Mouse (Mus musculus) heart, adult 2 months (tissue): Measurements from ENCODE around the gene Prkcd. TPM values are rescaled to one million over a fixed set of nuclear protein-coding genes. Genes with fewer than 3 reads are reported as not detected.

Experiments used
- DNase-seq, 2 experiments: peaks; one replicate each; pipeline ENCODE4 v3.0.0; 2021
- H3K27ac ChIP-seq: fragments of 200-600 bp; 2 replicates; pipeline ENCODE4 v1.8.1; 2022
- H3K27me3 ChIP-seq: fragments of 200-500 bp; 2 replicates; pipeline ENCODE4 v1.6.1; 2012; ENCODE audit warnings: mild to moderate bottlenecking, low read length, inconsistent platforms, mixed read lengths; ENCODE audit not compliant: control insufficient read depth, insufficient read depth
- H3K36me3 ChIP-seq: fragments of 200-500 bp; 2 replicates; pipeline ENCODE4 v1.6.1; 2012; ENCODE audit warnings: low read length, inconsistent platforms; ENCODE audit not compliant: control insufficient read depth, insufficient read depth
- H3K4me1 ChIP-seq: fragments of 200-500 bp; 2 replicates; pipeline ENCODE4 v1.6.1; 2011; ENCODE audit warnings: low read length; ENCODE audit not compliant: control insufficient read depth, insufficient read depth
- H3K4me3 ChIP-seq: fragments of 200-600 bp; 2 replicates; pipeline ENCODE4 v1.8.1; 2022
- H3K79me2 ChIP-seq: fragments of 200-500 bp; replicated peaks from 2 replicates; pipeline ENCODE4 v1.6.1; 2012; ENCODE audit warnings: mild to moderate bottlenecking, inconsistent platforms, low read length, moderate library complexity, mixed read lengths; ENCODE audit not compliant: control insufficient read depth, insufficient read depth
- H3K9ac ChIP-seq: fragments of 200-500 bp; 2 replicates; pipeline ENCODE4 v1.6.1; 2012; ENCODE audit warnings: low read depth, mild to moderate bottlenecking, control low read depth, inconsistent platforms, low read length, mixed read lengths
- CTCF ChIP-seq: fragments of 200-600 bp; IDR thresholded peaks from 2 replicates; pipeline ENCODE4 v1.8.1; 2022; ENCODE audit warnings: antibody characterized with exemption, mild to moderate bottlenecking, moderate library complexity
- EP300 ChIP-seq: fragments of 200-500 bp; IDR thresholded peaks from 2 replicates; pipeline ENCODE4 v1.6.1; 2011; ENCODE audit warnings: low read depth, low read length, control low read depth; ENCODE audit not compliant: insufficient read depth
- POLR2A ChIP-seq: fragments of 200-500 bp; IDR thresholded peaks from 2 replicates; pipeline ENCODE4 v1.6.1; 2011; ENCODE audit warnings: mild to moderate bottlenecking, low read depth, low read length, control low read depth; ENCODE audit not compliant: insufficient read depth
- WGBS: fragments of 180-500 bp; shearing (Covaris S2); methylation state at CpG from one replicate; pipeline ENCODE4 v1.1.7; 2018; 5-methylcytosine and 5-hydroxymethylcytosine counted together
- intact Hi-C: fragments of 180-260 bp; cut with DNase I; formaldehyde crosslinking; loops from one replicate; pipeline ENCODE4 v1.15.1; 2025
- polyA plus RNA-seq: library from polyadenylated mRNA; depleted of rRNA; stranded (reverse); fragments of >200 nt; gene quantifications from 2 replicates; pipeline ENCODE4 v1.2.3, GENCODE M21; 2012
- total RNA-seq, 2 experiments: library from RNA; stranded (reverse); gene quantifications; 2 replicates each; pipeline ENCODE4 v1.2.3; 2021

The Prkcd gene
- total and polyA plus RNA-seq, 3 experiments: 10.4 to 31.7 (median 12.6) TPM

DNA sequence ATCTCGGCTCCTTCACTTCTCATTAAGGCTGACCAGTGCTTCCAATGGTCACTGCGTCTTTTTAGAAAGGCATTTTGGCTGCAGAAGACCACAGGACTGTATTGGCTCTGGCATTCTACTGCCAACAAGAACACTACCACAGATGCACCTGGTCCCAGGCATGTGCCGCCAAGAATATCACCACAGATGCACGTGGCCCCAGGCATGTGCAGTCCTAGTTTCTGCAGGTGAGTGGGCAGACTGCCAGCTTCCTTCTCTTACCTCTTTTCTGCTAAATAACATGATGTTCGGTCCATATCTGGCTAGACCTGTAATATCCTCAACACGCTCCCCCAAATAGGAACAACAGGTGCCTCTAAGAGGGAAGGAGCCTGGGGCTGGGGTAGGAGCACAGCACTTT, 17.8 kb downstream of the Prkcd start:
- intact Hi-C loops: no loop called here
- WGBS: 87% methylated on average over 6 of the region's 6 CpGs
- no peak overlapping the region for H3K4me3 ChIP-seq
- TF ChIP-seq EP300 (no peak), POLR2A (no peak), CTCF (no peak)
- H3K36me3 ChIP-seq: no peaks in the 10 kb centered on the region
- no peaks in the 10 kb centered on the region for H3K79me2 ChIP-seq
- peaks cover 5% of the 10 kb centered on the region for H3K4me1 ChIP-seq
- no peak for DNase-seq
- H3K9ac ChIP-seq: no peak overlapping the region
- no peak overlapping the region for H3K27ac ChIP-seq
- H3K27me3 ChIP-seq: no peaks in the 10 kb centered on the region

DNA sequence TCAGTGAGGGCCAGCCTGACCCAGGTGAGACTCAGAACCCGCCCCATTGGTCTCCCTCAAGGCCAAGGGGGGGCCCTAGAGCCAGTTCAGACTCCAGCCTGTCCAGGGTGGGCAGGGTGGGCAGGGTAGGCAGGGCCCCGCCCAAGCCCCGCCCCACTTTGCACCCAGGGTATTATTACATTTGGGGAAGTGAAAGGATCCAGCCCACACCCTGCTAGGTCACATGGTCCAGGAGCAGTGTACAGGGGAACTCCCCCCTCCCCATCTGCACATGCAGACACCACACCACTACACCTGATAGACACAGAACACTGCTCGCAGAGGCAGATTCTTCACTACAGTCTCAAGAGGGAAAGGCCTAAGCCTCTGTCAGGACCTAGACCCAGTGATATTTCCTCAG, 18.3 kb downstream of the Prkcd start:
- Histone ChIP-seq H3K27ac (no peak overlapping the region), H3K9ac (no peak overlapping the region), H3K79me2 (no peaks in the 10 kb centered on the region), H3K4me1 (peaks cover 5% of the 10 kb centered on the region; the same call in 1 of the 2 replicates), H3K36me3 (no peaks in the 10 kb centered on the region), H3K4me3 (no peak overlapping the region), H3K27me3 (no peaks in the 10 kb centered on the region)
- intact Hi-C loops: no loop called here
- WGBS: 73% methylated on average over 4 of the region's 4 CpGs
- TF ChIP-seq EP300: no peak
- DNase-seq: peak in 1 of 2 experiments; percentile 56

- no peak overlapping the region for H3K9ac ChIP-seq
- no peak for DNase-seq
- no peak overlapping the region for H3K4me3 ChIP-seq
- H3K36me3 ChIP-seq: no peaks in the 10 kb centered on the region
- H3K4me1 ChIP-seq: peaks cover 4% of the 10 kb centered on the region; the same call in 1 of the 2 replicates
- WGBS: 94% methylated on average over 5 of the region's 5 CpGs
- H3K79me2 ChIP-seq: no peaks in the 10 kb centered on the region
- H3K27me3 ChIP-seq: no peaks in the 10 kb centered on the region
- intact Hi-C loops: no loop called here
- TF ChIP-seq POLR2A: no peak
- H3K27ac ChIP-seq: no peak overlapping the region
Measured at GRCm38 (mm10) chr14:30606817-30607216, 19.2 kb downstream of the Prkcd start.

DNA sequence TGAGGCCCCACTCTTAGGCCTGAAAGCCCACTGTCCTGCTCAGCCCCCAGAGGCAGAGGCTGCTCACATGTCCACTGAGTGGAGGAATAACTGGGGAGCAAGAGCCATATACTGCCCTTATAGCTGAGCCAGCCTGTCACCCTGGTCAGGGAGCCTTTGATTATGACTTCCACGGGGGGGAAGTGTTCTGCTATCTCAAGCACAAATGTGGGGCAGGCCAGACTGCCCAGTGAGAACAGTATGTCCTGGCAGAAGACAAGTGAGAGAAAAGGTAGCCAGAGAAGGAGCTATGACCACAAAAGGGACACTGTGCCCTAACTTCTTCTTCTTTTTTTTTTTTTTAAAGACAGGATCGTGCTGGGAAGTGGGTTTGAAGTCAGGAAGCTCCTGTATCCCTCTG, 28.9 kb downstream of the Prkcd start:
- TF ChIP-seq EP300 (peak; percentile 58; the same call in 1 of the 2 replicates), CTCF (no peak)
- intact Hi-C loops: no loop called here
- no peak overlapping the region for H3K4me3 ChIP-seq
- no peaks in the 10 kb centered on the region for H3K36me3 ChIP-seq
- H3K79me2 ChIP-seq: no peaks in the 10 kb centered on the region
- H3K4me1 ChIP-seq: peaks cover 22% of the 10 kb centered on the region
- H3K9ac ChIP-seq: no peak overlapping the region
- no peak for DNase-seq
- H3K27ac ChIP-seq: no peak overlapping the region
- no peaks in the 10 kb centered on the region for H3K27me3 ChIP-seq
- 36% methylated on average over 2 of the region's 2 CpGs for WGBS

- H3K36me3 ChIP-seq: no peaks in the 10 kb centered on the region
- intact Hi-C loops: no loop called here
- no peak overlapping the region for H3K4me3 ChIP-seq
- 92% methylated on average over 3 of the region's 3 CpGs for WGBS
- H3K4me1 ChIP-seq: peaks cover 24% of the 10 kb centered on the region
- no peak overlapping the region for H3K9ac ChIP-seq
- no peak for DNase-seq
- H3K79me2 ChIP-seq: no peaks in the 10 kb centered on the region
- no peak for TF ChIP-seq CTCF
- TF ChIP-seq EP300: no peak
- no peak for TF ChIP-seq POLR2A
- no peak overlapping the region for H3K27ac ChIP-seq
- no peaks in the 10 kb centered on the region for H3K27me3 ChIP-seq
Measured at GRCm38 (mm10) chr14:30596407-30596806, 29.6 kb downstream of the Prkcd start.

DNA sequence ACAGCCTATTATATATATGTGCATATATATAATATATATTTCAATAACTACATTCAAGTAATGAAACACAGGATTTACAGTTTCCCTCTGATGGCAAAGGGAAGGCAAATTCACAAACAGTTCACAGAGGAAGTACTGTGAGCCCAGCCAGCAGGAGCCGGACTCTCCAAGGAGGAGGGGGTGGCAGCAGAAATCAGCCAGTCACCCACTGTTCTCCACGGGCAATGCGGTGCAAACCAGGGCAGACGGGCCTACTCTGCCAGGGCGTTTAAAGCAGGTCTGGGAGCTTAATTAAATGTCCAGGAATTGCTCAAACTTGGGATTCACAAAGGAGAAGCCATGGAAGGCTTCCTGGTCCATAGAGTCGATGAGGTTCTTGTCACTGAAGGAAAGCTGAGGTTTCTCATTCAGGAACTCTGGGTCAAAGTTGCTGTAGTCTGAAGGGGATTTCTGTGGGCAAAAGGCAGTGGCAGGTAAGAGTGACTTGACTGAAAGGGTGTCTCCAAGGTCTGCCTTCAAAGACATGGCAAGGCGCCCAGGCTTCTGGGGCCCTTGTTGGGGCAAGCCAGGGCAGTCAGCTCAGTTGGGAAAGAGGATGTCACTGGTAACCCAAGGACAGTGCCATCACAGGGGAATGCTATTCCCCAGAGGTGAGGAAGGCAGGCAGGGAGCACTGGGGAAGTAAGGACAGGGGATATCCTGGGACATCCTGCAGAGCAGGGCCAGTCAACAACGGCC, 30.3 kb downstream of the Prkcd start:
- 82% methylated on average over 8 of the region's 8 CpGs for WGBS
- H3K4me3 ChIP-seq: no peak overlapping the region
- no peak overlapping the region for H3K27ac ChIP-seq
- TF ChIP-seq EP300: no peak
- TF ChIP-seq CTCF: no peak
- TF ChIP-seq POLR2A: no peak
- peaks cover 24% of the 10 kb centered on the region for H3K4me1 ChIP-seq
- no peak overlapping the region for H3K9ac ChIP-seq
- H3K27me3 ChIP-seq: no peaks in the 10 kb centered on the region
- intact Hi-C loops: no loop called here
- DNase-seq: no peak
- no peaks in the 10 kb centered on the region for H3K79me2 ChIP-seq
- H3K36me3 ChIP-seq: no peaks in the 10 kb centered on the region
